Mouse (Mus musculus) cerebellum, adult 9-11 months (tissue): Measurements from ENCODE around the gene Ptprm.

Experiments
- DNase-seq: peaks from one replicate; pipeline ENCODE4 v3.0.0; 2022

The Ptprm gene

GRCm38 (mm10) chr17:66707684-66708083, 646.6 kb downstream of the Ptprm start:
- DNase-seq: no peak

GRCm38 (mm10) chr17:66701358-66702184, 652.7 kb downstream of the Ptprm start:
- no peak for DNase-seq

GRCm38 (mm10) chr17:66699896-66700295, 654.4 kb downstream of the Ptprm start:
- DNase-seq: no peak

- no peak for DNase-seq
These were observed 656.6 kb downstream of the Ptprm start for GRCm38 (mm10) chr17:66697650-66698049.

- DNase-seq: no peak
These were observed 657.6 kb downstream of the Ptprm start for GRCm38 (mm10) chr17:66696531-66697172.

- DNase-seq: no peak
These were observed 659.9 kb downstream of the Ptprm start for GRCm38 (mm10) chr17:66694326-66694725.

- DNase-seq: no peak
These were observed 660.5 kb downstream of the Ptprm start for GRCm38 (mm10) chr17:66693676-66694304.

- no peak for DNase-seq
These were observed 661.1 kb downstream of the Ptprm start for GRCm38 (mm10) chr17:66692941-66693675.

GRCm38 (mm10) chr17:66688179-66688578, 666.1 kb downstream of the Ptprm start:
- no peak for DNase-seq

GRCm38 (mm10) chr17:66687543-66687942, 666.7 kb downstream of the Ptprm start:
- no peak for DNase-seq

- DNase-seq: peak; percentile 49
These were observed 667.4 kb downstream of the Ptprm start for GRCm38 (mm10) chr17:66686701-66687489.

- no peak for DNase-seq
These were observed 670.8 kb downstream of the Ptprm start for GRCm38 (mm10) chr17:66683411-66683810.

- DNase-seq: no peak
These were observed 673.6 kb downstream of the Ptprm start for GRCm38 (mm10) chr17:66680662-66681061.

- DNase-seq: no peak
These were observed 679.6 kb downstream of the Ptprm start for GRCm38 (mm10) chr17:66674667-66675066.

- DNase-seq: no peak
These were observed 682.5 kb downstream of the Ptprm start for GRCm38 (mm10) chr17:66671715-66672230.

- no peak for DNase-seq
These were observed 683.0 kb downstream of the Ptprm start for GRCm38 (mm10) chr17:66671287-66671686.

- DNase-seq: no peak
These were observed 688.5 kb downstream of the Ptprm start for GRCm38 (mm10) chr17:66665791-66666190.

- no peak for DNase-seq
These were observed 689.0 kb downstream of the Ptprm start for GRCm38 (mm10) chr17:66665201-66665756.

- DNase-seq: no peak
These were observed 689.5 kb downstream of the Ptprm start for GRCm38 (mm10) chr17:66664796-66665195.

- DNase-seq: no peak
These were observed 695.0 kb downstream of the Ptprm start for GRCm38 (mm10) chr17:66659242-66659641.

GRCm38 (mm10) chr17:66637951-66638722, 716.1 kb downstream of the Ptprm start:
- no peak for DNase-seq
